Mouse (Mus musculus) forebrain, postnatal 0 days (tissue): ENCODE results near the gene Cd6. TPM values are rescaled to one million over a fixed set of nuclear protein-coding genes. Genes with fewer than 3 reads are reported as not detected.

Experiments used
- ATAC-seq: fragments of 200-750 bp; cut with Nextera tagmentation; 2 replicates; pipeline ENCODE4 v1.8.0; 2017; ENCODE audit warnings: mild to moderate bottlenecking, moderate library complexity
- DNase-seq: peaks from one replicate; pipeline ENCODE4 v3.0.0-alpha.2; 2015
- H3K27ac ChIP-seq: fragments of 300-500 bp; sonication (generic); 2 replicates; pipeline ENCODE4 v1.5.1; 2014; ENCODE audit warnings: low read depth, mild to moderate bottlenecking, antibody characterized with exemption, low read length, moderate library complexity, mixed read lengths
- H3K27me3 ChIP-seq: fragments of 300-500 bp; sonication (generic); 2 replicates; pipeline ENCODE4 v1.6.1; 2014; ENCODE audit warnings: mild to moderate bottlenecking, low read length, mixed read lengths; ENCODE audit not compliant: insufficient read depth
- H3K36me3 ChIP-seq: fragments of 300-500 bp; sonication (generic); 2 replicates; pipeline ENCODE4 v1.6.1; 2014; ENCODE audit warnings: mild to moderate bottlenecking, moderate library complexity; ENCODE audit not compliant: insufficient read depth
- H3K4me1 ChIP-seq: fragments of 300-500 bp; sonication (generic); 2 replicates; pipeline ENCODE4 v1.6.1; 2014; ENCODE audit warnings: antibody characterized with exemption; ENCODE audit not compliant: insufficient read depth
- H3K4me2 ChIP-seq: fragments of 300-500 bp; sonication (generic); 2 replicates; pipeline ENCODE4 v1.6.1; 2014; ENCODE audit warnings: low read depth, mild to moderate bottlenecking, moderate library complexity
- H3K4me3 ChIP-seq: fragments of 300-500 bp; sonication (generic); 2 replicates; pipeline ENCODE4 v1.5.1; 2014; ENCODE audit warnings: low read depth, low read length, mixed read lengths
- H3K9ac ChIP-seq: fragments of 300-500 bp; sonication (generic); 2 replicates; pipeline ENCODE4 v1.6.1; 2014; ENCODE audit warnings: mild to moderate bottlenecking
- H3K9me3 ChIP-seq: fragments of 300-500 bp; sonication (generic); 2 replicates; pipeline ENCODE4 v1.6.1; 2016; ENCODE audit warnings: low read length
- CTCF ChIP-seq: sonication (generic); IDR thresholded peaks from 2 replicates; pipeline ENCODE4 v1.5.1; 2016; ENCODE audit warnings: antibody characterized with exemption, control low read depth, low read depth
- WGBS: fragments of 180-500 bp; shearing (Covaris S2); extraction: QIAGEN DNeasy Blood & Tissue Kit; methylation state at CpG from one replicate; pipeline ENCODE4 v1.1.7; 2014; 5-methylcytosine and 5-hydroxymethylcytosine counted together
- polyA plus RNA-seq: library from polyadenylated mRNA; unstranded; fragments of >200 nt; fragmentation: Nextera tagmentation; extraction: Ambion mirVana; gene quantifications from 2 replicates; pipeline ENCODE4 v1.2.1, GENCODE M21; 2015
- total RNA-seq: library from RNA; depleted of rRNA; stranded (reverse); fragments of >200 nt; gene quantifications from 2 replicates; pipeline ENCODE4 v1.2.3, GENCODE M21; 2014

The Cd6 gene
- total and polyA plus RNA-seq, 2 experiments from 2014 or later = 0.05 TPM; not detected in 1

GRCm38 (mm10) chr19:10868623-10869141 lies 38.8 kb upstream of the Cd6 start:
- peaks cover 63% of the 10 kb centered on the region for H3K36me3 ChIP-seq
- TF ChIP-seq CTCF = peak; percentile 21; the same call in 1 of the 2 replicates

GRCm38 (mm10) chr19:10867946-10868622 lies 38.2 kb upstream of the Cd6 start:
- TF ChIP-seq CTCF = no peak
- Histone ChIP-seq H3K36me3 (peaks cover 63% of the 10 kb centered on the region), H3K9ac (peak overlapping the region; percentile 99)

More at GRCm38 (mm10) chr19:10868623-10869141, 38.8 kb upstream of the Cd6 start:
- Histone ChIP-seq H3K9me3 (no peaks in the 10 kb centered on the region), H3K27me3 (no peaks in the 10 kb centered on the region), H3K4me3 (peak overlapping the region; percentile 91), H3K27ac (peak overlapping the region; percentile 93), H3K4me1 (peaks cover 16% of the 10 kb centered on the region; the same call in 1 of the 2 replicates), H3K4me2 (peak overlapping the region; percentile 79), H3K9ac (peak overlapping the region; percentile 99)
- DNase-seq (peak; percentile 55), ATAC-seq (peak; percentile 49)
- under 1% methylated on average over 17 of the region's 17 CpGs for WGBS

GRCm38 (mm10) chr19:10866351-10866750 lies 36.5 kb upstream of the Cd6 start:
- TF ChIP-seq CTCF = no peak
- Histone ChIP-seq H3K4me3 (no peak overlapping the region), H3K9ac (no peak overlapping the region), H3K27ac (no peak overlapping the region), H3K4me2 (no peak overlapping the region), H3K4me1 (peaks cover 16% of the 10 kb centered on the region; the same call in 1 of the 2 replicates), H3K36me3 (peaks cover 65% of the 10 kb centered on the region), H3K9me3 (no peaks in the 10 kb centered on the region), H3K27me3 (no peaks in the 10 kb centered on the region)
- DNase-seq = no peak
- 88% methylated on average over 13 of the region's 13 CpGs for WGBS
- ATAC-seq = no peak

More at GRCm38 (mm10) chr19:10867946-10868622, 38.2 kb upstream of the Cd6 start:
- no peak; the same call in 1 of the 2 replicates for ATAC-seq
- Histone ChIP-seq H3K4me1 (peaks cover 16% of the 10 kb centered on the region; the same call in 1 of the 2 replicates), H3K9me3 (no peaks in the 10 kb centered on the region), H3K27ac (peak overlapping the region; percentile 93), H3K4me3 (peak overlapping the region; percentile 91), H3K27me3 (no peaks in the 10 kb centered on the region), H3K4me2 (peak overlapping the region; percentile 79)
- no peak for DNase-seq
- 26% methylated on average over 5 of the region's 5 CpGs for WGBS

GRCm38 (mm10) chr19:10860072-10860497 lies 30.2 kb upstream of the Cd6 start:
- peak; percentile 35; the same call in 1 of the 2 replicates for TF ChIP-seq CTCF
- DNase-seq = no peak
- no peak; the same call in 1 of the 2 replicates for ATAC-seq

GRCm38 (mm10) chr19:10856520-10856919 lies 26.7 kb upstream of the Cd6 start:
- ATAC-seq = peak; percentile 28
- 49% methylated on average over 2 of the region's 2 CpGs for WGBS

More at GRCm38 (mm10) chr19:10860072-10860497, 30.2 kb upstream of the Cd6 start:
- Histone ChIP-seq H3K9ac (no peak overlapping the region), H3K4me2 (no peak overlapping the region), H3K27ac (no peak overlapping the region), H3K9me3 (no peaks in the 10 kb centered on the region), H3K27me3 (no peaks in the 10 kb centered on the region), H3K4me3 (no peak overlapping the region), H3K36me3 (peaks cover 87% of the 10 kb centered on the region), H3K4me1 (no peaks in the 10 kb centered on the region)
- 51% methylated on average over 22 of the region's 22 CpGs for WGBS

GRCm38 (mm10) chr19:10855422-10855821 lies 25.6 kb upstream of the Cd6 start:
- H3K9me3 ChIP-seq = no peaks in the 10 kb centered on the region
- H3K4me2 ChIP-seq = no peak overlapping the region
- no peak overlapping the region for H3K27ac ChIP-seq
- no peaks in the 10 kb centered on the region for H3K4me1 ChIP-seq
- no peak for DNase-seq
- no peak for TF ChIP-seq CTCF
- H3K9ac ChIP-seq = no peak overlapping the region; the same call in 1 of the 2 replicates
- H3K4me3 ChIP-seq = no peak overlapping the region
- 84% methylated on average over 3 of the region's 3 CpGs for WGBS
- H3K36me3 ChIP-seq = peaks cover 40% of the 10 kb centered on the region
- ATAC-seq = no peak
- H3K27me3 ChIP-seq = no peaks in the 10 kb centered on the region

More at GRCm38 (mm10) chr19:10856520-10856919, 26.7 kb upstream of the Cd6 start:
- Histone ChIP-seq H3K36me3 (peaks cover 51% of the 10 kb centered on the region), H3K4me1 (no peaks in the 10 kb centered on the region), H3K9ac (no peak overlapping the region), H3K4me3 (no peak overlapping the region), H3K27ac (no peak overlapping the region), H3K27me3 (no peaks in the 10 kb centered on the region), H3K9me3 (no peaks in the 10 kb centered on the region), H3K4me2 (no peak overlapping the region)
- TF ChIP-seq CTCF = no peak
- no peak for DNase-seq
